Mouse (Mus musculus) cerebellum, adult 2 months (tissue): ENCODE data around the gene M1ap. TPM values are rescaled to one million over a fixed set of nuclear protein-coding genes. Genes with fewer than 3 reads are reported as not detected.

Experiments
- DNase-seq, 2 experiments: peaks; one replicate each; pipeline ENCODE4 v3.0.0; 2021
- H3K27ac ChIP-seq: fragments of 200-500 bp; 2 replicates; pipeline ENCODE4 v1.5.1; 2012; ENCODE audit warnings: low read length, control low read depth, inconsistent platforms; ENCODE audit not compliant: insufficient read depth
- H3K27me3 ChIP-seq: fragments of 200-500 bp; 2 replicates; pipeline ENCODE4 v1.6.1; 2012; ENCODE audit warnings: inconsistent platforms, mild to moderate bottlenecking, low read length, moderate library complexity; ENCODE audit not compliant: control insufficient read depth, insufficient read depth
- H3K4me1 ChIP-seq: fragments of 200-500 bp; 2 replicates; pipeline ENCODE4 v1.6.1; 2011; ENCODE audit warnings: low read length; ENCODE audit not compliant: control insufficient read depth, insufficient read depth
- H3K4me3 ChIP-seq: fragments of 200-500 bp; replicated peaks from 2 replicates; pipeline ENCODE3; 2011; ENCODE audit warnings: mild to moderate bottlenecking, low read depth, low read length, control low read depth; ENCODE audit not compliant: insufficient read depth
- CTCF ChIP-seq: fragments of 200-500 bp; IDR thresholded peaks from 2 replicates; pipeline ENCODE4 v1.5.1; 2011; ENCODE audit warnings: low read depth, mild to moderate bottlenecking, control low read depth, low read length, moderate library complexity, borderline replicate concordance; ENCODE audit not compliant: insufficient read depth
- POLR2A ChIP-seq: fragments of 200-500 bp; IDR thresholded peaks from 2 replicates; pipeline ENCODE4 v1.6.1; 2011; ENCODE audit warnings: low read length, control low read depth, borderline replicate concordance; ENCODE audit not compliant: insufficient read depth
- WGBS: fragments of 180-500 bp; shearing (Covaris S2); methylation state at CpG from one replicate; pipeline ENCODE4 v1.1.7; 2018; 5-methylcytosine and 5-hydroxymethylcytosine counted together
- polyA plus RNA-seq: library from polyadenylated mRNA; depleted of rRNA; stranded (reverse); fragments of >200 nt; gene quantifications from 2 replicates; pipeline ENCODE4 v1.2.3, GENCODE M21; 2012

Gene M1ap
- polyA plus RNA-seq, 1 experiment: 0.21 TPM

GRCm38 (mm10) chr6:83015749-83016148 lies 69.0 kb downstream of the M1ap start:
- no peaks in the 10 kb centered on the region for H3K4me1 ChIP-seq
- no peak for TF ChIP-seq POLR2A
- no peak for TF ChIP-seq CTCF
- DNase-seq: no peak
- 89% methylated on average over 2 of the region's 2 CpGs for WGBS
- H3K4me3 ChIP-seq: no peak overlapping the region
- H3K27me3 ChIP-seq: no peaks in the 10 kb centered on the region
- H3K27ac ChIP-seq: no peak overlapping the region

DNA sequence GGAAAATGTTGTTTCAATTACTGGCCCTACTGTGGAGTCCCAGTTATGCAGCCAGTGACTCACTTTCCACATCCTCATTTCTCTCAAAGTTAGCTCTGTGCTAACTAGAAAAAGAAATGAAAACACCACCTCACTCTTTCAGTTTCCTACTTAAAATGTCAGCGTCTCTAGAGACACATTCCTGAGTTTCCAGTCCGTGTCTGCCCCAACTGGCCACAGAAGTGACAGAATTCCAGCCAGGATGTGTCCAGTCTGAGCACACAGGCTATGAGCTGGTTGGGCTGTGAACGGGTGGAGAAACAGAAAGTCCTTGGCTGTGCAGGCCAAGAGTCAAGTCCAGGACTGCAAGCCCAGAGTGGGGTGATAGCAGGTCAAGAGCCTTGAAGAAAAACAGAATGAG lies 70.5 kb downstream of the M1ap start:
- TF ChIP-seq CTCF (no peak), POLR2A (no peak)
- WGBS: 64% methylated on average over 3 of the region's 3 CpGs

GRCm38 (mm10) chr6:83019044-83019443 lies 72.3 kb downstream of the M1ap start:
- Histone ChIP-seq H3K4me3 (no peak overlapping the region), H3K27me3 (no peaks in the 10 kb centered on the region)
- 68% methylated on average over 3 of the region's 3 CpGs for WGBS

More for the DNA sequence above, 70.5 kb downstream of the M1ap start:
- no peak for DNase-seq
- no peaks in the 10 kb centered on the region for H3K27me3 ChIP-seq
- H3K4me3 ChIP-seq: no peak overlapping the region
- H3K27ac ChIP-seq: no peak overlapping the region
- H3K4me1 ChIP-seq: no peaks in the 10 kb centered on the region

GRCm38 (mm10) chr6:83020121-83020520 lies 73.4 kb downstream of the M1ap start:
- Histone ChIP-seq H3K27me3 (no peaks in the 10 kb centered on the region), H3K4me3 (no peak overlapping the region), H3K27ac (no peak overlapping the region), H3K4me1 (no peaks in the 10 kb centered on the region)
- TF ChIP-seq POLR2A: no peak
- no peak for TF ChIP-seq CTCF
- DNase-seq: no peak
- WGBS: 94% methylated on average over 6 of the region's 6 CpGs

More at GRCm38 (mm10) chr6:83019044-83019443, 72.3 kb downstream of the M1ap start:
- H3K27ac ChIP-seq: no peak overlapping the region
- TF ChIP-seq CTCF (no peak), POLR2A (no peak)
- no peak for DNase-seq
- H3K4me1 ChIP-seq: no peaks in the 10 kb centered on the region

DNA sequence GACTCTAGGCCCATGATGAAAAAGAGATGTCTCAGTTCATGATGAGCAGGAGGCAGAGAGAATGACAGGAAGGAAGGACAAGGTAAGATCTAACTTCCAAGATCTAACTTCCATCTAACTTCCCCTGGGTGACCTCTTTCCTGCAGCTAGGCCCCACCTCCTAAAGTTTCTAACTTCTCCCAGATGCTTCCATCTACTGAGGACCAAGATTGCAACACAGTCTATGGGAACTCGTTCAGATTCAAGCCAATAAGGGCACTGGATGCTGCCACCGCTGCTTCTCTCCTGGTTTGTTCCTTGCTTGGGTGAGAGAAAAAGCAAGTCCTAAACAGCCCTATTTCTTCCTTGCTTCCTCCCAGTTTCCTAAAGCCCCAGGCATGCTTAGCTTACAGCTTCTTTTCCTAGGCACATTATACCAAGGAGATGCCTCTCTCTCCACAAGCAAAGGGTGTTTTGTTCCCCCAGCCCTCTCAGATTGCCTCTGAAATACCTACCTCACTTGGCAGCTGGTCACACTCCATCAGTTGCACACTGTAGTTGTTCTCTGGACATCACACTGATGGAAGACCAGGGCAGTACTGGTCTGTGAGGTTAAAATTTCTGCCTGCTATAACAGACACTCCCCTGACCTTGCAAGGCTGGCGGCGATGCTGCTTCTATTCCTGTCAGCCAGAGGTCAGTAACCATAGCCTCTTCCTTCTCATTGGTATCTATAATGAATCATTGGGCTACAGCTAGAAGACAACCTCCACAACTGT lies 74.3 kb downstream of the M1ap start:
- 80% methylated on average over 4 of the region's 4 CpGs for WGBS
- Histone ChIP-seq H3K27me3 (no peaks in the 10 kb centered on the region), H3K4me1 (no peaks in the 10 kb centered on the region), H3K27ac (no peak overlapping the region), H3K4me3 (no peak overlapping the region)
- no peak for DNase-seq
- TF ChIP-seq POLR2A: no peak
- TF ChIP-seq CTCF: no peak

DNA sequence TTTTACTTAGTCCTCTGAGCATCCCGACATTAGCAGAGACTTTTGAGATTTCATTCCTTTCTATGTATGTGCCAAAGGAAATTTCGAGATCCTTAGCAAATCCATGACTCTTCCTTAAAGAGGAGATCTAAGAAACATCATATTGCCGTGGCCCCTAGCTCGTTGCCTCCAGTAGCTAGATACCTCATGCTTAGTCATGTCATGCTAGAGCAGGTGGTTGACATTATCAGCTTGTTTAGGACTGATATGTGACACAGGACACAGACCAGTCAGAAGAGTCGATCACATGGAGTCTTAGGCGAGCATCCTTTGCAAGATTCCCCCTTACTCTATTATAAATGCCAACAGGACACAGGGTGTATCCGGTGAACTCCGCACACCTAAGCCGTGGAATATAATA lies 76.3 kb downstream of the M1ap start:
- H3K4me1 ChIP-seq: no peaks in the 10 kb centered on the region
- H3K27ac ChIP-seq: no peak overlapping the region
- WGBS: 86% methylated on average over 9 of the region's 9 CpGs
- TF ChIP-seq POLR2A (no peak), CTCF (no peak)
- H3K27me3 ChIP-seq: no peaks in the 10 kb centered on the region
- no peak for DNase-seq
- H3K4me3 ChIP-seq: no peak overlapping the region

DNA sequence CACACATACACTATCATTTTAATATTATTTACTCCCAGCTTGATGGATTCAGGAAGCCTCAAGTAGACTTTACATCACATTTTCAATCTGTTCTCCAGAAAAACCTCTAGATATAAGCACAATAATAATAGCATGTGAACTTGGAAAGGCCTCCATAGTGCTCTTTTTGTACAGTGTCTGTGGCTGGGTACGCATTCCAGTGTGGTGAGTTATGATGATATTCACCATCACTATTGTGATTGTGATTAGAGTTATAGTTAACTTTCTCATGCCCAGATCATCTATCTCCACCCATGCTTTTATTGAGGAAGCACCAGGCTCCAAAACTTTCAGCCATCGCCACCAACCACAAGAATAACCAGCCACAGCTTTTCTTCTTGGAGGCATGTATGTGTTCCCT lies 77.1 kb downstream of the M1ap start:
- no peak overlapping the region for H3K27ac ChIP-seq
- TF ChIP-seq POLR2A (no peak), CTCF (no peak)
- WGBS: 98% methylated on average over 2 of the region's 2 CpGs

DNA sequence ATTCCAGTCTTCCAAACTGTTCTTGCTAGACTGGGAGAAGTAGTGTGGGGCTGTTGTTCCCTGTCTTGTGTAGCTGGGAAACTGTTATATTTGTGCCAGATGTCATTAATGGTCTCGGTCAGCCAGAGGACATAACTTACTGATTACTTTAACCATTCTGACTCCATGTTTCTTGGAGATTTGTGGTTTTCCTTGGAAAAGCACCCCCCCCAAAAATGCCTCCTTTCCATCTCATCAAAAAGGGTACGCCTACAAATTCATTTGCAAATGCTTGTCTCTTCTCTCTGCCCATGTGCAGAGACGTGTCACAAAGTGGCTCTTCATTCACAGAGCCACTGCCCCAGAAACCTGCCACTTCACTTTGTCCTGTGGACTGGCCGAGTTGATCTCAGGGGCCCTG lies 77.7 kb downstream of the M1ap start:
- Histone ChIP-seq H3K4me3 (no peak overlapping the region), H3K27me3 (no peaks in the 10 kb centered on the region), H3K27ac (no peak overlapping the region), H3K4me1 (no peaks in the 10 kb centered on the region)
- DNase-seq: no peak
- no peak for TF ChIP-seq CTCF
- no peak for TF ChIP-seq POLR2A
- 65% methylated on average over 4 of the region's 4 CpGs for WGBS

More for the DNA sequence above, 77.1 kb downstream of the M1ap start:
- H3K4me1 ChIP-seq: no peaks in the 10 kb centered on the region
- DNase-seq: no peak
- H3K27me3 ChIP-seq: no peaks in the 10 kb centered on the region
- no peak overlapping the region for H3K4me3 ChIP-seq

DNA sequence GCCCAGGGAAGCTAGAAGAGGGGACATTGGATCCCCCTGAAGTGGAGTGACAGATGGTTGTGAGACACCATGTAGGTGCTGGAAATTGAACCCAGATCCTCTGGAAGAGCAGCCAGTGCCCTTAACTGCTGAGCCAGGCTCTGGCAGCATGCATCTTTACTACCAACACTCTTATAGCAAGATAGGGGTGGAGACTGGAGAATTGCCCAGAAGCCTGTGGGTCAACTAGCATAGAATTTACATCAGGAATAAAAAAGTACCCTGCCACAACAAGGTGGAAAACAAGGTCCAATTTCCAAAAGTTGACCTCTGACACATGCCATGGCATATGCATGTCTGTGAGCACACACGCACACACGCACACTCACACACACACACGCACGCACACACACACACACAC lies 78.5 kb downstream of the M1ap start:
- DNase-seq: no peak
- TF ChIP-seq CTCF (no peak), POLR2A (no peak)
- H3K27ac ChIP-seq: no peak overlapping the region
- no peaks in the 10 kb centered on the region for H3K4me1 ChIP-seq
- H3K27me3 ChIP-seq: no peaks in the 10 kb centered on the region
- 87% methylated on average over 4 of the region's 4 CpGs for WGBS
- no peak overlapping the region for H3K4me3 ChIP-seq
